Mouse (Mus musculus) midbrain, embryonic 12.5 days (tissue): ENCODE results near the gene Megf11. TPM values are rescaled to one million over a fixed set of nuclear protein-coding genes. Genes with fewer than 3 reads are reported as not detected.
"Not testable (repeated sequence)": the region's sequence is repeated elsewhere in the genome, so short reads cannot be mapped to it uniquely, and the experiment has no call there.

Source experiments
- ATAC-seq: fragments of 200-750 bp; cut with Nextera tagmentation; 2 replicates; pipeline ENCODE4 v1.8.0; 2017; ENCODE audit warnings: low read depth, moderate TSS enrichment, moderate library complexity; ENCODE audit not compliant: low FRiP score
- H3K27ac ChIP-seq: fragments of 300-500 bp; sonication (generic); replicated peaks from 2 replicates; pipeline ENCODE4 v1.5.1; 2016; ENCODE audit warnings: mild to moderate bottlenecking
- H3K27me3 ChIP-seq: fragments of 300-500 bp; sonication (generic); 2 replicates; pipeline ENCODE4 v1.6.1; 2016; ENCODE audit warnings: mild to moderate bottlenecking
- H3K36me3 ChIP-seq: fragments of 300-500 bp; sonication (generic); 2 replicates; pipeline ENCODE4 v1.6.1; 2016
- H3K4me1 ChIP-seq: fragments of 300-500 bp; sonication (generic); 2 replicates; pipeline ENCODE4 v1.6.1; 2016
- H3K4me2 ChIP-seq: fragments of 300-500 bp; sonication (generic); replicated peaks from 2 replicates; pipeline ENCODE4 v1.6.1; 2016; ENCODE audit warnings: mild to moderate bottlenecking, moderate library complexity
- H3K4me3 ChIP-seq: fragments of 300-500 bp; sonication (generic); 2 replicates; pipeline ENCODE4 v1.5.1; 2016; ENCODE audit warnings: mild to moderate bottlenecking
- H3K9ac ChIP-seq: fragments of 300-500 bp; sonication (generic); replicated peaks from 2 replicates; pipeline ENCODE4 v1.6.1; 2016; ENCODE audit warnings: mild to moderate bottlenecking, moderate library complexity
- H3K9me3 ChIP-seq: fragments of 300-500 bp; sonication (generic); 2 replicates; pipeline ENCODE4 v1.6.1; 2016; ENCODE audit warnings: mild to moderate bottlenecking
- WGBS: fragments of 180-500 bp; shearing (Covaris S2); methylation state at CpG from one replicate; pipeline ENCODE4 v1.1.7; 2016; 5-methylcytosine and 5-hydroxymethylcytosine counted together
- polyA plus RNA-seq: library from polyadenylated mRNA; unstranded; fragments of >200 nt; fragmentation: Nextera tagmentation; extraction: Ambion mirVana; gene quantifications from 2 replicates; pipeline ENCODE4 v1.2.1, GENCODE M21; 2016

Megf11 gene
- polyA plus RNA-seq, 1 experiment from 2014 or later, result 6.5 TPM

GRCm38 (mm10) chr9:64700451-64701311, 315.3 kb downstream of the Megf11 start:
- Histone ChIP-seq H3K27me3 (no peaks in the 10 kb centered on the region), H3K4me3 (no peak overlapping the region), H3K36me3 (peaks cover 11% of the 10 kb centered on the region; the same call in 1 of the 2 replicates), H3K27ac (no peak overlapping the region), H3K9me3 (no peaks in the 10 kb centered on the region), H3K4me2 (no peak overlapping the region), H3K4me1 (no peaks in the 10 kb centered on the region; the same call in 1 of the 2 replicates), H3K9ac (no peak overlapping the region)
- ATAC-seq, result no peak
- 95% methylated on average over 4 of the region's 4 CpGs for WGBS

GRCm38 (mm10) chr9:64701651-64702050, 316.2 kb downstream of the Megf11 start:
- WGBS, result 94% methylated on average over 1 of the region's 1 CpGs
- Histone ChIP-seq H3K4me2 (no peak overlapping the region), H3K36me3 (peaks cover 11% of the 10 kb centered on the region; the same call in 1 of the 2 replicates), H3K27me3 (no peaks in the 10 kb centered on the region), H3K9me3 (no peaks in the 10 kb centered on the region), H3K4me3 (no peak overlapping the region), H3K4me1 (no peaks in the 10 kb centered on the region; the same call in 1 of the 2 replicates), H3K27ac (no peak overlapping the region), H3K9ac (no peak overlapping the region)
- no peak for ATAC-seq

GRCm38 (mm10) chr9:64702391-64702790, 317.0 kb downstream of the Megf11 start:
- H3K4me3 ChIP-seq, result no peak overlapping the region
- ATAC-seq, result no peak
- no peak overlapping the region for H3K4me2 ChIP-seq
- H3K27me3 ChIP-seq, result no peaks in the 10 kb centered on the region
- H3K4me1 ChIP-seq, result no peaks in the 10 kb centered on the region; the same call in 1 of the 2 replicates
- H3K36me3 ChIP-seq, result peaks cover 9% of the 10 kb centered on the region; the same call in 1 of the 2 replicates
- H3K9me3 ChIP-seq, result no peaks in the 10 kb centered on the region
- H3K27ac ChIP-seq, result no peak overlapping the region
- H3K9ac ChIP-seq, result no peak overlapping the region

- ATAC-seq, result no peak
- no peak overlapping the region for H3K9ac ChIP-seq
- H3K9me3 ChIP-seq, result no peaks in the 10 kb centered on the region
- no peaks in the 10 kb centered on the region for H3K27me3 ChIP-seq
- 77% methylated on average over 2 of the region's 2 CpGs for WGBS
- peaks cover 9% of the 10 kb centered on the region; the same call in 1 of the 2 replicates for H3K36me3 ChIP-seq
- no peak overlapping the region for H3K4me2 ChIP-seq
- no peaks in the 10 kb centered on the region; the same call in 1 of the 2 replicates for H3K4me1 ChIP-seq
- no peak overlapping the region for H3K4me3 ChIP-seq
- no peak overlapping the region for H3K27ac ChIP-seq
These were observed 317.5 kb downstream of the Megf11 start for GRCm38 (mm10) chr9:64702937-64703336.

- Histone ChIP-seq H3K4me1 (no peaks in the 10 kb centered on the region; the same call in 1 of the 2 replicates), H3K4me3 (no peak overlapping the region), H3K27me3 (no peaks in the 10 kb centered on the region), H3K27ac (no peak overlapping the region), H3K9me3 (no peaks in the 10 kb centered on the region), H3K36me3 (peaks cover 14% of the 10 kb centered on the region; the same call in 1 of the 2 replicates), H3K9ac (no peak overlapping the region), H3K4me2 (no peak overlapping the region)
- no peak for ATAC-seq
These were observed 318.1 kb downstream of the Megf11 start for GRCm38 (mm10) chr9:64703420-64703965.

GRCm38 (mm10) chr9:64704073-64704840, 318.8 kb downstream of the Megf11 start:
- no peaks in the 10 kb centered on the region; the same call in 1 of the 2 replicates for H3K4me1 ChIP-seq
- no peak overlapping the region for H3K27ac ChIP-seq
- no peak overlapping the region for H3K4me2 ChIP-seq
- H3K36me3 ChIP-seq, result peaks cover 14% of the 10 kb centered on the region; the same call in 1 of the 2 replicates
- H3K27me3 ChIP-seq, result no peaks in the 10 kb centered on the region
- no peaks in the 10 kb centered on the region for H3K9me3 ChIP-seq
- H3K9ac ChIP-seq, result no peak overlapping the region
- ATAC-seq, result no peak
- no peak overlapping the region for H3K4me3 ChIP-seq
- WGBS, result 95% methylated on average over 5 of the region's 5 CpGs

- not testable (repeated sequence) for H3K4me1 ChIP-seq, H3K4me2 ChIP-seq, H3K9ac ChIP-seq, H3K4me3 ChIP-seq, ATAC-seq, H3K27ac ChIP-seq, H3K9me3 ChIP-seq, H3K27me3 ChIP-seq
- 97% methylated on average over 5 of the region's 5 CpGs for WGBS
- peaks cover 11% of the 10 kb centered on the region; the same call in 1 of the 2 replicates for H3K36me3 ChIP-seq
These were observed 324.9 kb downstream of the Megf11 start for GRCm38 (mm10) chr9:64710291-64710690.

GRCm38 (mm10) chr9:64719526-64720163, 334.2 kb downstream of the Megf11 start:
- Histone ChIP-seq H3K36me3 (peaks cover 14% of the 10 kb centered on the region; the same call in 1 of the 2 replicates), H3K4me1 (no peaks in the 10 kb centered on the region), H3K4me2 (no peak overlapping the region), H3K9ac (no peak overlapping the region), H3K27me3 (no peaks in the 10 kb centered on the region), H3K9me3 (no peaks in the 10 kb centered on the region), H3K4me3 (no peak overlapping the region), H3K27ac (no peak overlapping the region)
- ATAC-seq, result no peak
- 88% methylated on average over 5 of the region's 5 CpGs for WGBS

GRCm38 (mm10) chr9:64726454-64726853, 341.0 kb downstream of the Megf11 start:
- H3K27ac ChIP-seq, result no peak overlapping the region
- H3K4me3 ChIP-seq, result no peak overlapping the region
- H3K36me3 ChIP-seq, result peaks cover 34% of the 10 kb centered on the region
- H3K4me2 ChIP-seq, result no peak overlapping the region
- H3K9me3 ChIP-seq, result no peaks in the 10 kb centered on the region
- no peaks in the 10 kb centered on the region for H3K27me3 ChIP-seq
- WGBS, result 94% methylated on average over 5 of the region's 5 CpGs
- no peak overlapping the region for H3K9ac ChIP-seq
- no peak for ATAC-seq
- no peaks in the 10 kb centered on the region for H3K4me1 ChIP-seq

- WGBS, result 95% methylated on average over 3 of the region's 3 CpGs
- ATAC-seq, result no peak
- H3K4me3 ChIP-seq, result no peak overlapping the region
These were observed 345.7 kb downstream of the Megf11 start for GRCm38 (mm10) chr9:64731029-64731560.

GRCm38 (mm10) chr9:64734166-64734565, 348.7 kb downstream of the Megf11 start:
- no peak for ATAC-seq
- Histone ChIP-seq H3K27ac (no peak overlapping the region), H3K4me3 (no peak overlapping the region), H3K36me3 (no peaks in the 10 kb centered on the region), H3K9me3 (no peaks in the 10 kb centered on the region), H3K9ac (no peak overlapping the region), H3K4me2 (no peak overlapping the region), H3K4me1 (peaks cover 6% of the 10 kb centered on the region), H3K27me3 (no peaks in the 10 kb centered on the region)
- 82% methylated on average over 6 of the region's 6 CpGs for WGBS

More at GRCm38 (mm10) chr9:64731029-64731560, 345.7 kb downstream of the Megf11 start:
- Histone ChIP-seq H3K4me1 (peaks cover 4% of the 10 kb centered on the region), H3K27ac (no peak overlapping the region), H3K9me3 (no peaks in the 10 kb centered on the region), H3K27me3 (no peaks in the 10 kb centered on the region), H3K9ac (no peak overlapping the region), H3K4me2 (no peak overlapping the region), H3K36me3 (peaks cover 19% of the 10 kb centered on the region)
